Mouse (Mus musculus): ENCODE results near the gene F5. TPM values are rescaled to one million over a fixed set of nuclear protein-coding genes. Genes with fewer than 3 reads are reported as not detected.

F5 gene
- polyA plus RNA-seq, 1 experiment from 2014 or later: 0.19 TPM

DNA sequence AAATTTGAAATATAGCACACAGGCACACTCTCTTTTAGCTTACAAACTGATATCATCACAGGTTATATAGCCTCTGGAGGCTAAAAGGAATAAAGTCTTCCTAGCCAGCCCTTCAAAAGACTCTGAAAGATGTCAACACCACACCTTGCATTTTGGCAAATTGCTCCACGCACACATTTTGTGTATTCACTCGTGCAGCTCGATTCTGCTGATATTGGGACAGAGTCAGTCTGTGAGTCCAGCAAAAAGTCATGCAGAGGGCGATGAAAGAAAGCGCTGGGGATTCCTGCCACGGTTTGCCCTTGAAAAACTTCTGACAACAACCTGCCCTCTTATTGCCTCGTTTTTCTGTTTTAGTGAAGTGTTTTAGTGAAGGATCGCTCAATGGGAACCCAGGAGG, 95.8 kb downstream of the F5 start:
- Histone ChIP-seq H3K9me3 (no peaks in the 10 kb centered on the region), H3K27ac (replicated peaks) (no peak overlapping the region), H3K9ac (0 out of 2 replicates have a peak overlapping the region, but pooled peaks have one; percentile 27), H3K27me3 (no peaks in the 10 kb centered on the region), H3K36me3 (no peaks in the 10 kb centered on the region), H3K4me2 (peak overlapping the region; percentile 70), H3K4me1 (replicated peaks) (peaks cover 27% of the 10 kb centered on the region), H3K4me3 (no peak overlapping the region)
- 38% methylated on average over 8 of the region's 8 CpGs for WGBS
- ATAC-seq (ENCODE audit: low FRiP score, low read depth): no peak

DNA sequence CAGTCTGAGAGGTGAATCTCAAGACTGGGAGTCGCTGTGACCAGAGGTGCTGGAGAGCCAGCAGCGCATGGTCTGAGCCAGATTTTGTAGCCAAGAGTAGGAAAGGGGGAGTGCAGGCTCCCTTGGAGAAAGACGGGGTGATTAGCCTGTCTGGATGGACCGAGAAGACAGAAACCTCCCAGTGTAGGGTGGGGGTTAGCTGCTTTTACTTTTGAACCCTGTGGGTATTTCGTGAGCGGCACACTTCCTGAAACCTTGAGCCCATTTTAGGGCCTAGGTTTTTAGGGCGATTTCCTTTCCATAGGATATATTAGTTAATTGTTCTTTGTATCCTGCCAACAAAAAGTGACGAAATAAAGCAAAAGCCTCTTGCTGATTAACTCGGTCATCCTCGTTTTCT, 96.3 kb downstream of the F5 start:
- no peak for ATAC-seq (ENCODE audit: low FRiP score, low read depth)
- Histone ChIP-seq H3K9me3 (no peaks in the 10 kb centered on the region), H3K4me2 (peak overlapping the region; percentile 70), H3K27me3 (no peaks in the 10 kb centered on the region), H3K9ac (peak overlapping the region; percentile 40), H3K4me1 (replicated peaks) (peaks cover 27% of the 10 kb centered on the region), H3K4me3 (peak overlapping the region; percentile 82), H3K36me3 (no peaks in the 10 kb centered on the region), H3K27ac (replicated peaks) (peak overlapping the region; percentile 75)
- WGBS: 6% methylated on average over 10 of the region's 10 CpGs

DNA sequence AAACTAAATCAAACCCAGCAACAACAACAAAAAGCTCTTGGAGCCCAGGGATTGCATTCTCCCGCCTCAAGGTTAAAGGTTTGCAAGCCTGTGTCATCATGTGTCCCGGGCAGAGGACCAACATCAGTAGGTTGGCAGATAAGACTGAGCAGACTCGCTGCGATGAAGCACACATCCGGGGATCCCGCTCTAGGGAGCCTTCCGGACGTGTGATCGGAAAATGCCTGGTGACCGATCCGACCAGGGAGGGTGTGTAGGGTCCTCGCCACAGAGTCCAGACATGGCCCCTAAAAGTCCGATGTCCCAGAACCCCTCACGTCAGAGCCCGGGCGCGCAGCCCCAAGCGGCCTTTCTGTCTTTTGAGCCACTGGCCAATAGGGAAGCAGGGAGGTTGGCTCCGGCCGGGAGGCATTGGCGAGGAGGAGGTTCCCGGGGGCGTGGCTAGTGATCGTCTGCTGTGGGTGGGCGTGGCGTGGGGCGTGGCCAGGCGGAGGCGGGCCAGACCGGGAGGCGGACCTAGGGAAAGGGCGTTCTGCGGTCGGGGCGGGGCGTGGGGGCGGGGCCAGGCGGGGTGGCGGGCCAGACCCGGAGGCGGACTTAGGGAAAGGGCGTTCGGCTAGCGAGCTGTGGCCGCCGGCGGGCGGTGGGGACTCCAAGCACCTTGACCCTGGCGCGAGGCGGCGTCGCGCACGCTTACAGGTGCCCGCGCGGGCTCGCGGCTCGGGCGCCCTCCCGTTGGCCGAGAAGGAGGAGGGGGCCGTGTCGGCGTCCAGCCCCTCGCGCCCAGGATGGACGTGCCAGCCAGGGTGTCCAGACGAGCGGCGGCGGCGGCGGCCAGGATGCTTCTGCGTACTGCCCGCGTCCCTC, 97.1 kb downstream of the F5 start, which contains the start of gene Slc19a2:
Gene Slc19a2 (plus strand): TSS at position 582 of the 867 bp plus-strand sequence.
- Histone ChIP-seq H3K4me1 (replicated peaks) (peaks cover 27% of the 10 kb centered on the region), H3K9me3 (no peaks in the 10 kb centered on the region), H3K27me3 (no peaks in the 10 kb centered on the region), H3K36me3 (no peaks in the 10 kb centered on the region), H3K4me3 (peak within 1 kb of the TSS; percentile 82), H3K27ac (replicated peaks) (peak within 1 kb of the TSS; percentile 77), H3K4me2 (peak within 1 kb of the TSS; percentile 70), H3K9ac (peak within 1 kb of the TSS; percentile 58)
- ATAC-seq (ENCODE audit: low FRiP score, low read depth): peak; percentile 96
- under 1% methylated on average over 61 of the region's 79 CpGs for WGBS

DNA sequence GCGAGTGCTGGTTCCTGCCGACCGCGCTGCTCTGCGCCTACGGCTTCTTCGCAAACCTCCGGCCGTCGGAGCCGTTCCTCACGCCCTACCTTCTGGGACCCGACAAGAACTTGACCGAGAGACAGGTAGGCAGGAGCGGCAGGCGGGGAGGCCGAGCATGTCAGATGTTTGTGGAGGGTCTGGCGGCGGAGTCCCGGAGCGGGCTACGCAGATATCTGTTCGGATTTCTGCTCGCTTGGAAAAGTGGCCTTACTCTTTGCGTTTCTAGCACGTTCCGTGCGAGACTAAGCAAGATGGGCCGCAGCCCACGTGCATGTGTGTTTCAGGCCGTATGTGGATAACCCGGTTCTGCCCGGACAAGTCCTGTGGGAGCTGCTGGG, 97.7 kb downstream of the F5 start:
- H3K27me3 ChIP-seq: no peaks in the 10 kb centered on the region
- H3K9me3 ChIP-seq: no peaks in the 10 kb centered on the region
- no peaks in the 10 kb centered on the region for H3K36me3 ChIP-seq
- peak overlapping the region; percentile 82 for H3K4me3 ChIP-seq
- peak overlapping the region; percentile 58 for H3K9ac ChIP-seq
- H3K27ac ChIP-seq (replicated peaks): peak overlapping the region; percentile 77
- peak; percentile 17 for ATAC-seq (ENCODE audit: low FRiP score, low read depth)
- under 1% methylated on average over 33 of the region's 33 CpGs for WGBS
- H3K4me1 ChIP-seq (replicated peaks): peaks cover 27% of the 10 kb centered on the region
- H3K4me2 ChIP-seq: peak overlapping the region; percentile 70

DNA sequence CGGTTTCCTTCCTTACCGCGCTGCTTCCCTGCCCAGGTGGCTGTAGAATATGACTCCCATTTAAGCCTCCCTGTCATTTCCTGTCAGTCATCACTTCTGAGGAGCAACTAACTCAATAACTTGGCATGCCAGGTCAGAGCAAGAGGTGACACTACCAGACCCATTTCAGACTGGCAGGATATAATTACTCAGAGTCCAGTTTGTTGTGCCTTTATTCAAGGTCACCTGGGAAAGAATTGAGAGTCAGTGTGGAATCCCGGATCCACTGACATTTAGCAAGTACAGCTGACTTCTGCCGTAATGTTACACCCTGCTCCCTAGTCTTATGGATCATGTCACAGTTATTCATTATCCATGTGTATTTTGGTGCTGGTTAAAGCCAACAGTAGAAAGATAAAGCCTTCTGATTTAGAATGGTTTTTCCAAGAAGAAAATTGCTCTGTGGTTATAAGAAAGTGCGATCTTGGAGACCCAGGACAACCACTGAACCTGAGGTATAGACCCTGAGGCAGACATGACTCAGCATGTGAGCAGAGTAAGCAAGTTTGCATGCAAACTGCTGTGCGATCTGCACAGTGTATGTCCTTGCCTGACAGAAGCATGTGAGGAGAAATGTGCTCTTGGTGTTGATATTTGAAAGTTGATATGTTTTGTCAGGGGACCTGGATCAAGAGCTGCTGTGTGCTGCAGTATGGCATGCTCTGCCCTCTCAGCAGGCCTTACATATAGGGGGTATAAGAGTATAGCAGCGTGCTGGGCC, 98.9 kb downstream of the F5 start:
- peaks cover 27% of the 10 kb centered on the region for H3K4me1 ChIP-seq (replicated peaks)
- H3K27ac ChIP-seq (replicated peaks): no peak overlapping the region
- H3K9me3 ChIP-seq: no peaks in the 10 kb centered on the region
- H3K4me3 ChIP-seq: peak overlapping the region; percentile 82
- H3K9ac ChIP-seq: no peak overlapping the region
- H3K27me3 ChIP-seq: no peaks in the 10 kb centered on the region
- peak overlapping the region; percentile 70 for H3K4me2 ChIP-seq
- ATAC-seq (ENCODE audit: low FRiP score, low read depth): no peak
- WGBS: 66% methylated on average over 8 of the region's 8 CpGs
- no peaks in the 10 kb centered on the region for H3K36me3 ChIP-seq

DNA sequence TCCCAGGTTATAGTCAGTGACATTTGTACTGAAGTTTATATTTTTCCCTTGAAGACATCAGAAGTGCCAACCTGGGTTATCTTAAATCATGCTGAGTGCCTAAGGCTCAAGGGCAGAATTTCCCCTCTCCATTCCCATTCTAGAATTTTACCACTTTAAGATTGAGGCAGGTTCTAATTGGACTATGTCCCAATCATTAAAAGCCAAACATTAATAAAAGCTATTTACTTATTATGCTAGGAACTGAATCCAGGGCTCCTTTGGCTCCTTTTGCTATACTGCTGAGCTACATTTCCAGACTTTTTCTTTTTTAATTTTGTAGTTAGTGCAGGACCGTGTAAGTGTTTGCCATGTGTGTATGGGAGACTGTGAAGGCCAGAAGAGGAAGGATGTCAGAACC, 99.8 kb downstream of the F5 start:
- H3K9ac ChIP-seq: no peak overlapping the region
- no peaks in the 10 kb centered on the region for H3K36me3 ChIP-seq
- H3K27me3 ChIP-seq: no peaks in the 10 kb centered on the region
- 87% methylated on average over 1 of the region's 1 CpGs for WGBS
- H3K4me2 ChIP-seq: no peak overlapping the region
- no peak overlapping the region for H3K27ac ChIP-seq (replicated peaks)
- no peak overlapping the region for H3K4me3 ChIP-seq
- H3K4me1 ChIP-seq (replicated peaks): peaks cover 27% of the 10 kb centered on the region
- no peak for ATAC-seq (ENCODE audit: low FRiP score, low read depth)
- H3K9me3 ChIP-seq: no peaks in the 10 kb centered on the region

DNA sequence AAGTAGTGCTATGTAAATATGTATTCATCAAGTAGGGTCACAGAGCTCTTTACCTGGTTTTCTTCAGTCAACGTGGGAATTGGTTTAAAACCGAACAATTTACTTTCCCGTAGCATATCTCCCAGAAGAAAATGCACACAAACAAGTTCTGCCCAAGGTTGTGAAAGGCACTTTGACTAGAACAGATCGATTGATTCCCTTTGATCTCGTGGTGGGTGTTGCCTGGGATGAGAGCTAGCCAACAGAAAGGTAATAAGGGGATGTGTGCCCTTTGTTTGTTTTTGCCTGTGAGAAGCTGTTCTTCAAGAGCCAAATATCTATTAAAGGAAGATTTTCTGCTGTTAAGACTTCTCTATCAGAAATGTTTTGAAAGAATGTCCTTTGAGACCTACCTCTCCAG, 100.9 kb downstream of the F5 start:
- peaks cover 7% of the 10 kb centered on the region; the same call in 1 of the 2 replicates for H3K36me3 ChIP-seq
- H3K9ac ChIP-seq: no peak overlapping the region
- ATAC-seq (ENCODE audit: low FRiP score, low read depth): no peak
- peaks cover 25% of the 10 kb centered on the region for H3K4me1 ChIP-seq (replicated peaks)
- no peaks in the 10 kb centered on the region for H3K27me3 ChIP-seq
- H3K9me3 ChIP-seq: no peaks in the 10 kb centered on the region
- no peak overlapping the region for H3K4me2 ChIP-seq
- no peak overlapping the region for H3K27ac ChIP-seq (replicated peaks)
- no peak overlapping the region for H3K4me3 ChIP-seq
- 83% methylated on average over 5 of the region's 5 CpGs for WGBS

DNA sequence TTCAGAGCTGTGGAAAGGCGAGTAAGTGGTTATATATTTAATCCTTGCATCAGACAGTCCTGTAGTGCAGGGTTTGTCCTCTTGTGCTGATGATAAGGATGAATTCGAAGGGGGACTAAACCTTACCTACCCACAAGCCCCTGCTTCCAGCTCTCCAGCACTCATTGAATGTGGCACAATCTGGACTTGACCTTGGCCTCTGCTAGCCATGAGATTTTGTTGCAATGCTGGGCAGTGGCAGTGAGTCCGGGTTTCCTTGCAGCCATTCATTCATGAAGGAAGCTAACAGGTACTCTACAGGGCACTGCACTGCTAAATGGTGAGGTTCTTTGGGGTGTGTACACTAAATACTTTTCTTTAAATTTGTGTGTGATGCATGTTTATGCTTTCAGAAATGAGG, 103.2 kb downstream of the F5 start:
- H3K4me2 ChIP-seq: no peak overlapping the region
- no peak overlapping the region for H3K4me3 ChIP-seq
- H3K36me3 ChIP-seq: peaks cover 7% of the 10 kb centered on the region; the same call in 1 of the 2 replicates
- H3K4me1 ChIP-seq (replicated peaks): peaks cover 15% of the 10 kb centered on the region
- H3K9me3 ChIP-seq: no peaks in the 10 kb centered on the region
- H3K27ac ChIP-seq (replicated peaks): no peak overlapping the region
- ATAC-seq (ENCODE audit: low FRiP score, low read depth): no peak
- WGBS: 84% methylated on average over 3 of the region's 3 CpGs
- no peaks in the 10 kb centered on the region for H3K27me3 ChIP-seq
- no peak overlapping the region for H3K9ac ChIP-seq

DNA sequence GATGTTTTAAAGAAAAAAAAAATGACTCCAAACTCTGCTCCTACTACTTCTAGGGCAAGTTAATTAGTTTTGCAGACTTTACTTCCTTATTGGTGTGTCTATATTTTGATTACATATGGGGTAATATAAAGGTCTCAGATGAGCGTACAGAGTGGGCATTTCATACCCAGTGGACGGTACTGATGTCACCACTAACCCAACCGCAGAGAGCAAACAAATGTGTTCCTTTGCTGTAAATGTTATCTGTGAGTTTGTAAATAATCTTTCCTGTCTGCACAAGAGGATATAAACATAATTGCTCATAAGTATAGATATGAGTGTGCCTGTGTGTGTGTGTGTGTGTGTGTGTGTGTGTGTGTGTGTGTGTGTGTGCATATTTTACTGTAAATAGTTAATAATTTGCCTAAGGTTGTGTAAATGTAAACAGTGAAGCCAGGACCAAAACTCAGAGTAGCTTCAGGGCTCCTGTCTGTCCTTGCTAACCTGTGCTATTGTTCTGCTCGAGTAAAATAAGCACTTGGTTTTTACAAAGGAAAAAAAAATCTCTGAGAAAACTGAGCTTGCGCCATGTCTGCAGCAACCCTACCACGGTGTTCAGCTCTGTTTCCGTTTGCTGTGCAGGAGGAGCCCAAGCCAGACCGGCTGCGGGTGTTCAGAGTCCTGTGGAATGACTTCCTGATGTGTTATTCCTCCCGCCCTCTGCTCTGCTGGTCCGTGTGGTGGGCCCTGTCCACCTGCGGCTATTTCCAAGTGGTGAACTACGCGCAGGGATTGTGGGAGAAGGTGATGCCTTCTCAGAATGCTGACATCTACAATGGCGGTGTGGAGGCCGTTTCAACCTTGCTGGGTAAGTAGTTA, 108.8 kb downstream of the F5 start:
- Histone ChIP-seq H3K4me2 (no peak overlapping the region), H3K36me3 (peaks cover 32% of the 10 kb centered on the region), H3K4me1 (replicated peaks) (no peaks in the 10 kb centered on the region), H3K4me3 (no peak overlapping the region), H3K9ac (no peak overlapping the region), H3K27ac (replicated peaks) (no peak overlapping the region), H3K27me3 (no peaks in the 10 kb centered on the region), H3K9me3 (no peaks in the 10 kb centered on the region)
- no peak for ATAC-seq (ENCODE audit: low FRiP score, low read depth)
- 89% methylated on average over 16 of the region's 16 CpGs for WGBS

DNA sequence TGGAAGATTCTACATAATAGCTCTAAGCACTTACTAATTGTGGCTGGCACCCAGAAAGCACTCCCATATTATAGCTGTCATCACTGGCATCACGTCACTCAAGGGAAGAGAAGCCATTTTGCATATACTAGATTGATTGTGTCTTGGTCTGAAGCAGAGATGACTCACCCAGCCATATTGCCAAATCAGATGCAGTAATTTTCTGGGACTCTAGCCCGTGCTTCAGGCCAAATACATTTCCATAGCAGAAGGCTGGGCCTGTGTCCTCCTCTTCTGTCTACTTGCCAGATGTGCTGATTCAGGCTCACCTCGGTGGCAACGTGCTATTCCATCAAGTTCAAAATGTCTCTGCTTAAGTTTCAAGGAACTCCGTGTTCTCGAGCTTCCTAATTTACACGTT, 109.9 kb downstream of the F5 start:
- ATAC-seq (ENCODE audit: low FRiP score, low read depth): no peak
- Histone ChIP-seq H3K4me1 (replicated peaks) (no peaks in the 10 kb centered on the region), H3K4me2 (no peak overlapping the region), H3K27me3 (no peaks in the 10 kb centered on the region), H3K9me3 (no peaks in the 10 kb centered on the region), H3K36me3 (peaks cover 32% of the 10 kb centered on the region), H3K9ac (no peak overlapping the region), H3K4me3 (no peak overlapping the region), H3K27ac (replicated peaks) (no peak overlapping the region)
- 89% methylated on average over 7 of the region's 7 CpGs for WGBS
